Mouse (Mus musculus): Measurements from ENCODE around the gene Naa80.

GRCm38 (mm10) chr9:107555701-107556100 lies 23.0 kb upstream of the Naa80 start:
- TF ChIP-seq CTCF (IDR thresholded peaks at IDR 0.05; ENCODE audit: low read depth, low read length) (no peak), POLR2A (IDR thresholded peaks at IDR 0.05; ENCODE audit: extremely low read depth, insufficient read depth, low read length) (no peak)
